Comparison of ENCODE assay signal across 14 mouse cellular contexts in genomic region chr7:28384162-28384561, GRCm38 (mm10). TPM values are rescaled to one million over a fixed set of nuclear protein-coding genes. Genes with fewer than 3 reads are reported as not detected.
DNase-seq lines count a peak whose midpoint lies in the region; ATAC-seq lines count a peak whose summit lies in the region.
"Had no signal": no experiment of that assay in that cellular context is flagged by ENCODE, and none has a peak within 500 bp of the region (broad histone marks: within the 10 kb centered on the region; RNA-seq: fewer than 3 reads in every experiment).

No protein-coding gene starts in this region.

- H3K4me3 ChIP-seq in megakaryocyte, embryonic 14.5 days (replicated peaks), result peak overlapping the region; percentile 93
- H3K4me3 ChIP-seq in macrophage (ENCODE audit: inconsistent target), result no peak overlapping the region
- H3K4me3 ChIP-seq: erythroblast, embryonic 14.5 days; limb, embryonic 15.5 days; midbrain, embryonic 13.5 days had no signal

- no peaks in the 10 kb centered on the region for H3K9me3 ChIP-seq in megakaryocyte, embryonic 14.5 days
- H3K9me3 ChIP-seq: limb, embryonic 15.5 days; midbrain, embryonic 13.5 days had no signal

- H3K27me3 ChIP-seq in megakaryocyte, embryonic 14.5 days (replicated peaks), result no peaks in the 10 kb centered on the region
- H3K27me3 ChIP-seq: limb, embryonic 15.5 days had no signal

- H3K4me1 ChIP-seq in megakaryocyte, embryonic 14.5 days, result peaks cover 81% of the 10 kb centered on the region

- H3K79me2 ChIP-seq in macrophage (ENCODE audit: inconsistent target), result peaks cover 36% of the 10 kb centered on the region; the same call in 1 of the 2 replicates

- DNase-seq in CD4-positive, CD25-positive, alpha-beta regulatory T cell, adult 2 months (ENCODE audit: low read depth, low spot score), result peak; percentile 50
- peak; percentile 61 to 78 for DNase-seq in thymus, postnatal 36 days
- no peak for DNase-seq in urinary bladder, postnatal 14 days (ENCODE audit: low spot score)
- no peak for DNase-seq in urinary bladder, postnatal 4 days (ENCODE audit: low spot score in 2 of 2)
- DNase-seq: adrenal gland, adult 2 months; heart, postnatal 10 days; kidney, adult 18-20 months had no signal

- ATAC-seq in CD4-positive, CD25-positive, alpha-beta regulatory T cell, adult 4 months, result no peak
- no peak for ATAC-seq in megakaryocyte, adult 5-6 weeks (ENCODE audit: poor library complexity, severe bottlenecking)
- ATAC-seq: midbrain, embryonic 13.5 days had no signal

- peaks cover 39% of the 10 kb centered on the region for H3K36me3 ChIP-seq in megakaryocyte, embryonic 14.5 days (replicated peaks; ENCODE audit: low read length)
- peaks cover 18% of the 10 kb centered on the region; the same call in 1 of the 2 replicates for H3K36me3 ChIP-seq in macrophage (ENCODE audit: inconsistent target)

- H3K27ac ChIP-seq in macrophage, result peak overlapping the region; percentile 100
- H3K27ac ChIP-seq: midbrain, embryonic 13.5 days had no signal

- 50% methylated on average over 6 of the region's 6 CpGs for WGBS in macrophage (ENCODE audit: missing documents)

RNA-seq across cellular contexts. Expression of gene Zfp36, which starts 4.1 kb away (rescaled TPM):
- 100 to 1,000 TPM; 156 to 341 TPM for polyA plus RNA-seq in CD4-positive, CD25-positive, alpha-beta regulatory T cell, adult 4 months (2017; shearing (Covaris generic))
- polyA plus RNA-seq in megakaryocyte, embryonic 14.5 days (2012; ENCODE audit: insufficient read depth, low replicate concordance), result 159 and 225 TPM in 2 replicates
- 350 and 368 TPM in 2 replicates for total RNA-seq in megakaryocyte, adult 5-6 weeks (2015)
- total RNA-seq in megakaryocyte, adult 5-6 weeks (2017), result 118 and 143 TPM in 2 replicates
- total RNA-seq in macrophage (2018; cell fraction: chromatin; rRNA removed), result 1,000 to 10,000 TPM in 2 of 26 experiments, 100 to 1,000 TPM in 22, 10 to 100 TPM in 2; 91.8 to 1,107 (median 329) TPM
- total RNA-seq in macrophage (2018; cell fraction: cytosol; rRNA removed), result 1,000 to 10,000 TPM in 13 of 26 experiments, 100 to 1,000 TPM in 13; 132 to 2,956 (median 939) TPM
- total RNA-seq in macrophage (2018; cell fraction: nucleus; rRNA removed), result 1,000 to 10,000 TPM in 15 of 26 experiments, 100 to 1,000 TPM in 11; 163 to 2,419 (median 1,098) TPM
- 67.8 to 98.8 TPM (median 74.9 TPM) in 3 replicates for polyA plus RNA-seq in macrophage (2018)

RNA-seq across cellular contexts. Expression of gene Med29, which starts 8.3 kb away (rescaled TPM):
- polyA plus RNA-seq in CD4-positive, CD25-positive, alpha-beta regulatory T cell, adult 4 months (2017; shearing (Covaris generic)), result 10 to 100 TPM; 25.8 to 27.5 TPM
- polyA plus RNA-seq in megakaryocyte, embryonic 14.5 days (2012; ENCODE audit: insufficient read depth, low replicate concordance), result 15.2 and 24.0 TPM in 2 replicates
- total RNA-seq in megakaryocyte, adult 5-6 weeks (2015), result 14.7 and 15.4 TPM in 2 replicates
- total RNA-seq in megakaryocyte, adult 5-6 weeks (2017), result 9.0 and 9.4 TPM in 2 replicates
- 10 to 100 TPM in 2 of 26 experiments, 1 to 10 TPM in 24; 2.6 to 11.9 (median 5.0) TPM for total RNA-seq in macrophage (2018; cell fraction: chromatin; rRNA removed)
- 10 to 100 TPM in 22 of 26 experiments, 1 to 10 TPM in 4; 8.8 to 16.2 (median 11.9) TPM for total RNA-seq in macrophage (2018; cell fraction: cytosol; rRNA removed)
- total RNA-seq in macrophage (2018; cell fraction: nucleus; rRNA removed), result 10 to 100 TPM in 2 of 26 experiments, 1 to 10 TPM in 24; 2.4 to 10.8 (median 5.4) TPM
- polyA plus RNA-seq in macrophage (2018), result 13.6 to 20.0 TPM (median 16.3 TPM) in 3 replicates

RNA-seq across cellular contexts. Expression of gene Paf1, which starts 8.6 kb away (rescaled TPM):
- 10 to 100 TPM; 55.6 to 71.0 TPM for polyA plus RNA-seq in CD4-positive, CD25-positive, alpha-beta regulatory T cell, adult 4 months (2017; shearing (Covaris generic))
- 38.6 and 78.0 TPM in 2 replicates for polyA plus RNA-seq in megakaryocyte, embryonic 14.5 days (2012; ENCODE audit: insufficient read depth, low replicate concordance)
- 42.1 and 46.8 TPM in 2 replicates for total RNA-seq in megakaryocyte, adult 5-6 weeks (2015)
- 129 and 153 TPM in 2 replicates for total RNA-seq in megakaryocyte, adult 5-6 weeks (2017)
- total RNA-seq in macrophage (2018; cell fraction: chromatin; rRNA removed), result 100 to 1,000 TPM; 101 to 451 (median 214) TPM
- total RNA-seq in macrophage (2018; cell fraction: cytosol; rRNA removed), result 10 to 100 TPM; 37.2 to 79.3 (median 58.5) TPM
- total RNA-seq in macrophage (2018; cell fraction: nucleus; rRNA removed), result 100 to 1,000 TPM in 20 of 26 experiments, 10 to 100 TPM in 6; 77.1 to 321 (median 147) TPM
- polyA plus RNA-seq in macrophage (2018), result 72.5 to 257 TPM (median 75.2 TPM) in 3 replicates

RNA-seq across cellular contexts. Expression of gene Plekhg2, which starts 11.8 kb away (rescaled TPM):
- polyA plus RNA-seq in CD4-positive, CD25-positive, alpha-beta regulatory T cell, adult 4 months (2017; shearing (Covaris generic)), result 100 to 1,000 TPM in 1 of 2 experiments, 10 to 100 TPM in 1; 65.5 to 110 TPM
- polyA plus RNA-seq in megakaryocyte, embryonic 14.5 days (2012; ENCODE audit: insufficient read depth, low replicate concordance), result 13.5 and 26.9 TPM in 2 replicates
- 11.5 and 15.2 TPM in 2 replicates for total RNA-seq in megakaryocyte, adult 5-6 weeks (2015)
- total RNA-seq in megakaryocyte, adult 5-6 weeks (2017), result 6.1 and 6.3 TPM in 2 replicates
- total RNA-seq in macrophage (2018; cell fraction: chromatin; rRNA removed), result 10 to 100 TPM; 17.2 to 81.8 (median 27.5) TPM
- total RNA-seq in macrophage (2018; cell fraction: cytosol; rRNA removed), result 1 to 10 TPM; 2.9 to 8.1 (median 5.7) TPM
- total RNA-seq in macrophage (2018; cell fraction: nucleus; rRNA removed), result 10 to 100 TPM in 21 of 26 experiments, 1 to 10 TPM in 5; 5.4 to 60.3 (median 19.3) TPM
- polyA plus RNA-seq in macrophage (2018), result 3.6 to 7.0 TPM (median 5.4 TPM) in 3 replicates

RNA-seq across cellular contexts. Expression of gene Rps16, which starts 33.7 kb away (rescaled TPM):
- 1,000 to 10,000 TPM; 1,259 to 1,457 TPM for polyA plus RNA-seq in CD4-positive, CD25-positive, alpha-beta regulatory T cell, adult 4 months (2017; shearing (Covaris generic))
- 495 and 2,789 TPM in 2 replicates for polyA plus RNA-seq in megakaryocyte, embryonic 14.5 days (2012; ENCODE audit: insufficient read depth, low replicate concordance)
- total RNA-seq in megakaryocyte, adult 5-6 weeks (2015), result 2,258 and 2,353 TPM in 2 replicates
- 250 and 448 TPM in 2 replicates for total RNA-seq in megakaryocyte, adult 5-6 weeks (2017)
- total RNA-seq in macrophage (2018; cell fraction: chromatin; rRNA removed), result 100 to 1,000 TPM in 1 of 26 experiments, 10 to 100 TPM in 22, 1 to 10 TPM in 3; 7.8 to 113 (median 17.4) TPM
- total RNA-seq in macrophage (2018; cell fraction: cytosol; rRNA removed), result 1,000 to 10,000 TPM in 6 of 26 experiments, 100 to 1,000 TPM in 20; 365 to 1,079 (median 619) TPM
- 100 to 1,000 TPM in 9 of 26 experiments, 10 to 100 TPM in 17; 47.6 to 158 (median 92.7) TPM for total RNA-seq in macrophage (2018; cell fraction: nucleus; rRNA removed)
- 335 to 822 TPM (median 800 TPM) in 3 replicates for polyA plus RNA-seq in macrophage (2018)

Comparison
In these comparisons a context has a peak if more than half of its experiments do, and no peak if none do; other contexts are left out.
1. DNase-seq: peak in CD4-positive, CD25-positive, alpha-beta regulatory T cell, adult 2 months (single experiment) and thymus, postnatal 36 days (2 of 2); none in urinary bladder, postnatal 14 days (single experiment) and urinary bladder, postnatal 4 days (0 of 2).